21 mouse cellular contexts compared by ENCODE assay signal in genomic region chr8:35296936-35297335, GRCm38 (mm10).
DNase-seq lines count a peak whose midpoint lies in the region; ATAC-seq and TF ChIP-seq lines count a peak whose summit lies in the region.
"Had no signal": no experiment of that assay in that cellular context is flagged by ENCODE, and none has a peak within 500 bp of the region (broad histone marks: within the 10 kb centered on the region; RNA-seq: fewer than 3 reads in every experiment).

No protein-coding gene starts in this region.

- 68% methylated on average over 6 of the region's 6 CpGs for WGBS in midbrain, postnatal 0 days
- 64% methylated on average over 6 of the region's 6 CpGs for WGBS in midbrain, embryonic 15.5 days

- H3K4me1 ChIP-seq in midbrain, postnatal 0 days (ENCODE audit: insufficient read depth, low read length) = no peaks in the 10 kb centered on the region
- H3K4me1 ChIP-seq in midbrain, embryonic 15.5 days = no peaks in the 10 kb centered on the region

- H3K9ac ChIP-seq in midbrain, postnatal 0 days (replicated peaks; ENCODE audit: low read length, poor library complexity, severe bottlenecking) = no peak overlapping the region
- no peak overlapping the region for H3K9ac ChIP-seq in midbrain, embryonic 15.5 days
- H3K9ac ChIP-seq: embryonic facial prominence, embryonic 13.5 days; embryonic facial prominence, embryonic 15.5 days; forebrain, embryonic 12.5 days had no signal

- no peak for TF ChIP-seq CTCF in midbrain, postnatal 0 days (IDR thresholded peaks at IDR 0.05)

- peak; percentile 5 for DNase-seq in midbrain, postnatal 0 days (ENCODE audit: low spot score)
- DNase-seq in Muller cell, postnatal 12 days (ENCODE audit: inconsistent ontology term) = peak; percentile 79
- DNase-seq in gastrocnemius, postnatal 4 days (ENCODE audit: low spot score in 2 of 2) = no peak
- DNase-seq in adrenal gland, postnatal 25 days = no peak
- DNase-seq: adrenal gland, adult 2 months; adrenal gland, postnatal 10 days; adrenal gland, postnatal 36 days; cerebellum, adult 11 months; cerebellum, adult 18-20 months; cerebellum, adult 8-10 months; cerebellum, adult 9-11 months; cerebellum, postnatal 14 days; cerebellum, postnatal 36 days; embryo, embryonic 11 days had no signal

- H3K9me3 ChIP-seq in midbrain, postnatal 0 days (ENCODE audit: low read length) = no peaks in the 10 kb centered on the region
- no peaks in the 10 kb centered on the region for H3K9me3 ChIP-seq in midbrain, embryonic 15.5 days
- H3K9me3 ChIP-seq: embryonic facial prominence, embryonic 13.5 days; embryonic facial prominence, embryonic 15.5 days had no signal

- H3K27me3 ChIP-seq in midbrain, postnatal 0 days (ENCODE audit: insufficient read depth, low read length) = no peaks in the 10 kb centered on the region
- no peaks in the 10 kb centered on the region for H3K27me3 ChIP-seq in midbrain, embryonic 15.5 days (replicated peaks)
- H3K27me3 ChIP-seq: embryonic facial prominence, embryonic 13.5 days; embryonic facial prominence, embryonic 15.5 days had no signal

- no peaks in the 10 kb centered on the region for H3K36me3 ChIP-seq in midbrain, postnatal 0 days (ENCODE audit: insufficient read depth, low read length)
- H3K36me3 ChIP-seq in midbrain, embryonic 15.5 days (replicated peaks) = no peaks in the 10 kb centered on the region
- H3K36me3 ChIP-seq: embryonic facial prominence, embryonic 13.5 days; embryonic facial prominence, embryonic 15.5 days; forebrain, embryonic 10.5 days; forebrain, embryonic 12.5 days had no signal

- no peak overlapping the region for H3K27ac ChIP-seq in midbrain, postnatal 0 days (ENCODE audit: low read depth, low read length)
- H3K27ac ChIP-seq in midbrain, embryonic 15.5 days = no peak overlapping the region
- H3K27ac ChIP-seq: embryonic facial prominence, embryonic 13.5 days; embryonic facial prominence, embryonic 15.5 days; forebrain, embryonic 10.5 days; forebrain, embryonic 12.5 days had no signal

- H3K4me3 ChIP-seq in midbrain, postnatal 0 days (ENCODE audit: low read depth, low read length) = no peak overlapping the region
- H3K4me3 ChIP-seq in midbrain, embryonic 15.5 days = no peak overlapping the region
- H3K4me3 ChIP-seq: embryonic facial prominence, embryonic 13.5 days; embryonic facial prominence, embryonic 15.5 days; erythroblast, embryonic 14.5 days; forebrain, embryonic 10.5 days; forebrain, embryonic 12.5 days had no signal

- no peak overlapping the region for H3K4me2 ChIP-seq in midbrain, postnatal 0 days (ENCODE audit: low read depth, low read length, poor library complexity, severe bottlenecking)
- H3K4me2 ChIP-seq in midbrain, embryonic 15.5 days = no peak overlapping the region
- H3K4me2 ChIP-seq: embryonic facial prominence, embryonic 13.5 days; embryonic facial prominence, embryonic 15.5 days; forebrain, embryonic 12.5 days had no signal

- ATAC-seq in midbrain, postnatal 0 days (ENCODE audit: low FRiP score) = no peak
- ATAC-seq in midbrain, embryonic 15.5 days (replicated peaks) = no peak
- ATAC-seq: forebrain, embryonic 16.5 days had no signal

Comparison
In these comparisons a context has a peak if more than half of its experiments do, and no peak if none do; other contexts are left out.
1. DNase-seq: peak in midbrain, postnatal 0 days (single experiment) and Muller cell, postnatal 12 days (single experiment); none in gastrocnemius, postnatal 4 days (0 of 2) and adrenal gland, postnatal 25 days (single experiment).